Mouse (Mus musculus) heart, embryonic 13.5 days (tissue): ENCODE data around the gene Chd4. TPM values are rescaled to one million over a fixed set of nuclear protein-coding genes. Genes with fewer than 3 reads are reported as not detected.

Source experiments
- ATAC-seq: fragments of 200-750 bp; cut with Nextera tagmentation; 2 replicates; pipeline ENCODE4 v1.8.0; 2017; ENCODE audit warnings: moderate TSS enrichment; ENCODE audit not compliant: insufficient number of reproducible peaks, low FRiP score, low TSS enrichment; ENCODE audit errors: extremely low read depth
- H3K27ac ChIP-seq: fragments of 300-500 bp; sonication (generic); replicated peaks from 2 replicates; pipeline ENCODE4 v1.5.1; 2015; ENCODE audit warnings: moderate library complexity, mild to moderate bottlenecking, inconsistent platforms
- H3K27me3 ChIP-seq: fragments of 300-500 bp; sonication (generic); replicated peaks from 2 replicates; pipeline ENCODE4 v1.6.1; 2015; ENCODE audit warnings: mild to moderate bottlenecking, inconsistent platforms
- H3K36me3 ChIP-seq: fragments of 300-500 bp; sonication (generic); 2 replicates; pipeline ENCODE4 v1.6.1; 2015; ENCODE audit warnings: mild to moderate bottlenecking, inconsistent platforms
- H3K4me1 ChIP-seq: fragments of 300-500 bp; sonication (generic); 2 replicates; pipeline ENCODE4 v1.6.1; 2015; ENCODE audit warnings: inconsistent platforms
- H3K4me2 ChIP-seq: fragments of 300-500 bp; sonication (generic); 2 replicates; pipeline ENCODE4 v1.6.1; 2015; ENCODE audit warnings: inconsistent platforms, mild to moderate bottlenecking, moderate library complexity
- H3K4me3 ChIP-seq: fragments of 300-500 bp; sonication (generic); 2 replicates; pipeline ENCODE4 v1.5.1; 2015; ENCODE audit warnings: moderate library complexity, mild to moderate bottlenecking, inconsistent platforms
- H3K9ac ChIP-seq: fragments of 300-500 bp; sonication (generic); 2 replicates; pipeline ENCODE4 v1.6.1; 2015; ENCODE audit warnings: inconsistent platforms, mild to moderate bottlenecking, moderate library complexity
- H3K9me3 ChIP-seq: fragments of 300-500 bp; sonication (generic); 2 replicates; pipeline ENCODE4 v1.6.1; 2016; ENCODE audit warnings: inconsistent platforms
- WGBS: fragments of 180-500 bp; shearing (Covaris S2); methylation state at CpG from one replicate; pipeline ENCODE4 v1.1.7; 2015; ENCODE audit warnings: mixed read lengths; 5-methylcytosine and 5-hydroxymethylcytosine counted together
- polyA plus RNA-seq: library from polyadenylated mRNA; unstranded; fragments of >200 nt; fragmentation: Nextera tagmentation; extraction: Ambion mirVana; gene quantifications from 2 replicates; pipeline ENCODE4 v1.2.1, GENCODE M21; 2015

Gene Chd4
- polyA plus RNA-seq, 1 experiment from 2014 or later: 57.5 TPM

GRCm38 (mm10) chr6:125143904-125144303, 48.1 kb downstream of the Chd4 start:
- H3K27me3 ChIP-seq: no peaks in the 10 kb centered on the region
- ATAC-seq: no peak
- H3K4me3 ChIP-seq: no peak overlapping the region
- H3K9me3 ChIP-seq: no peaks in the 10 kb centered on the region
- H3K27ac ChIP-seq: no peak overlapping the region
- 82% methylated on average over 9 of the region's 9 CpGs for WGBS
- no peak overlapping the region for H3K4me2 ChIP-seq
- H3K4me1 ChIP-seq: peaks cover 40% of the 10 kb centered on the region
- no peak overlapping the region for H3K9ac ChIP-seq
- H3K36me3 ChIP-seq: peaks cover 56% of the 10 kb centered on the region

- peak within 1 kb of the TSS; percentile 96 for H3K4me2 ChIP-seq
- ATAC-seq: peak; percentile 84
- no peaks in the 10 kb centered on the region for H3K27me3 ChIP-seq
- H3K4me1 ChIP-seq: peaks cover 51% of the 10 kb centered on the region
- H3K27ac ChIP-seq: peak within 1 kb of the TSS; percentile 96
- peak within 1 kb of the TSS; percentile 88 for H3K9ac ChIP-seq
- H3K36me3 ChIP-seq: peaks cover 45% of the 10 kb centered on the region
- 0% methylated on average over 16 of the region's 16 CpGs for WGBS
- no peaks in the 10 kb centered on the region for H3K9me3 ChIP-seq
- H3K4me3 ChIP-seq: peak within 1 kb of the TSS; percentile 75
Measured at GRCm38 (mm10) chr6:125145001-125145400, 49.2 kb downstream of the Chd4 start, which contains the start of gene Iffo1. Gene Iffo1, plus strand, starts transcription at chr6:125145241.

- Histone ChIP-seq H3K4me2 (peak overlapping the region; percentile 96), H3K9ac (peak overlapping the region; percentile 88), H3K27me3 (no peaks in the 10 kb centered on the region), H3K4me1 (peaks cover 55% of the 10 kb centered on the region), H3K27ac (peak overlapping the region; percentile 96), H3K9me3 (no peaks in the 10 kb centered on the region), H3K4me3 (peak overlapping the region; percentile 75), H3K36me3 (peaks cover 40% of the 10 kb centered on the region)
- 1% methylated on average over 34 of the region's 35 CpGs for WGBS
- ATAC-seq: 0 out of 2 replicates have a peak, but pooled peaks have one; percentile 11
Measured at GRCm38 (mm10) chr6:125145479-125145951, 49.7 kb downstream of the Chd4 start.

- Histone ChIP-seq H3K36me3 (peaks cover 37% of the 10 kb centered on the region), H3K4me2 (peak overlapping the region; percentile 96), H3K9me3 (no peaks in the 10 kb centered on the region), H3K4me1 (peaks cover 56% of the 10 kb centered on the region), H3K27ac (peak overlapping the region; percentile 96; the same call in 1 of the 2 replicates), H3K4me3 (peak overlapping the region; percentile 75), H3K27me3 (no peaks in the 10 kb centered on the region), H3K9ac (peak overlapping the region; percentile 88)
- ATAC-seq: no peak
- WGBS: 53% methylated on average over 7 of the region's 7 CpGs
Measured at GRCm38 (mm10) chr6:125146148-125146547, 50.4 kb downstream of the Chd4 start.

GRCm38 (mm10) chr6:125146797-125147196, 51.0 kb downstream of the Chd4 start:
- Histone ChIP-seq H3K27ac (peak overlapping the region; percentile 96), H3K4me2 (peak overlapping the region; percentile 96), H3K9ac (peak overlapping the region; percentile 88), H3K4me3 (peak overlapping the region; percentile 75), H3K27me3 (no peaks in the 10 kb centered on the region), H3K36me3 (peaks cover 37% of the 10 kb centered on the region), H3K4me1 (peaks cover 56% of the 10 kb centered on the region), H3K9me3 (no peaks in the 10 kb centered on the region)
- 55% methylated on average over 4 of the region's 4 CpGs for WGBS
- no peak for ATAC-seq

- H3K27me3 ChIP-seq: no peaks in the 10 kb centered on the region
- no peaks in the 10 kb centered on the region for H3K9me3 ChIP-seq
- H3K9ac ChIP-seq: peak overlapping the region; percentile 88
- H3K4me2 ChIP-seq: peak overlapping the region; percentile 96
- peak overlapping the region; percentile 96 for H3K27ac ChIP-seq
- 45% methylated on average over 10 of the region's 10 CpGs for WGBS
- H3K4me3 ChIP-seq: peak overlapping the region; percentile 75
- H3K4me1 ChIP-seq: peaks cover 59% of the 10 kb centered on the region
- H3K36me3 ChIP-seq: peaks cover 37% of the 10 kb centered on the region
- no peak for ATAC-seq
Measured at GRCm38 (mm10) chr6:125147329-125147728, 51.5 kb downstream of the Chd4 start.

- WGBS: 26% methylated on average over 18 of the region's 18 CpGs
- peak overlapping the region; percentile 96 for H3K27ac ChIP-seq
- ATAC-seq: peak; percentile 34; the same call in 1 of the 2 replicates
- H3K4me3 ChIP-seq: peak overlapping the region; percentile 35
- H3K9me3 ChIP-seq: no peaks in the 10 kb centered on the region
- peaks cover 59% of the 10 kb centered on the region for H3K4me1 ChIP-seq
- peaks cover 38% of the 10 kb centered on the region for H3K36me3 ChIP-seq
- H3K4me2 ChIP-seq: peak overlapping the region; percentile 96
- no peaks in the 10 kb centered on the region for H3K27me3 ChIP-seq
- peak overlapping the region; percentile 88 for H3K9ac ChIP-seq
Measured at GRCm38 (mm10) chr6:125148251-125148925, 52.6 kb downstream of the Chd4 start.

- peak overlapping the region; percentile 96 for H3K4me2 ChIP-seq
- peak overlapping the region; percentile 35 for H3K4me3 ChIP-seq
- 47% methylated on average over 16 of the region's 16 CpGs for WGBS
- H3K4me1 ChIP-seq: peaks cover 59% of the 10 kb centered on the region
- peaks cover 38% of the 10 kb centered on the region for H3K36me3 ChIP-seq
- ATAC-seq: no peak
- peak overlapping the region; percentile 88 for H3K9ac ChIP-seq
- H3K27me3 ChIP-seq: no peaks in the 10 kb centered on the region
- no peaks in the 10 kb centered on the region for H3K9me3 ChIP-seq
- H3K27ac ChIP-seq: peak overlapping the region; percentile 96
Measured at GRCm38 (mm10) chr6:125148926-125149568, 53.3 kb downstream of the Chd4 start.

GRCm38 (mm10) chr6:125149569-125149950, 53.8 kb downstream of the Chd4 start:
- H3K4me2 ChIP-seq: peak overlapping the region; percentile 96
- peaks cover 56% of the 10 kb centered on the region for H3K4me1 ChIP-seq
- no peak for ATAC-seq
- 61% methylated on average over 7 of the region's 7 CpGs for WGBS
- peak overlapping the region; percentile 96 for H3K27ac ChIP-seq
- peak overlapping the region; percentile 88 for H3K9ac ChIP-seq
- no peaks in the 10 kb centered on the region for H3K27me3 ChIP-seq
- no peak overlapping the region for H3K4me3 ChIP-seq
- no peaks in the 10 kb centered on the region for H3K9me3 ChIP-seq
- H3K36me3 ChIP-seq: peaks cover 36% of the 10 kb centered on the region

GRCm38 (mm10) chr6:125152212-125153017, 56.6 kb downstream of the Chd4 start:
- Histone ChIP-seq H3K9me3 (no peaks in the 10 kb centered on the region), H3K4me2 (no peak overlapping the region), H3K27ac (no peak overlapping the region), H3K9ac (no peak overlapping the region), H3K27me3 (no peaks in the 10 kb centered on the region), H3K4me1 (peaks cover 34% of the 10 kb centered on the region), H3K36me3 (peaks cover 60% of the 10 kb centered on the region), H3K4me3 (no peak overlapping the region)
- no peak for ATAC-seq
- 74% methylated on average over 22 of the region's 22 CpGs for WGBS

GRCm38 (mm10) chr6:125153018-125153389, 57.2 kb downstream of the Chd4 start:
- 73% methylated on average over 5 of the region's 5 CpGs for WGBS
- no peak for ATAC-seq
- H3K36me3 ChIP-seq: peaks cover 66% of the 10 kb centered on the region
- H3K27me3 ChIP-seq: no peaks in the 10 kb centered on the region
- peaks cover 28% of the 10 kb centered on the region for H3K4me1 ChIP-seq
- no peak overlapping the region for H3K4me3 ChIP-seq
- H3K9me3 ChIP-seq: no peaks in the 10 kb centered on the region
- H3K27ac ChIP-seq: no peak overlapping the region
- H3K4me2 ChIP-seq: no peak overlapping the region
- H3K9ac ChIP-seq: no peak overlapping the region
